In genomic region chrX:102169724-102170123, GRCm38 (mm10) we compare ENCODE assay signal across 18 mouse cellular contexts.
"Had no signal": no experiment of that assay in that cellular context is flagged by ENCODE, and none has a peak within 500 bp of the region (broad histone marks: within the 10 kb centered on the region; RNA-seq: fewer than 3 reads in every experiment).

No protein-coding gene starts in this region.

- DNase-seq: liver, postnatal 0 days; lung, adult 2 months; lung, postnatal 14 days; lung, postnatal 36 days; retina, postnatal 1 day; right cerebral cortex, adult 18-20 months; right cerebral cortex, postnatal 25 days; right cerebral cortex, postnatal 4 days; spleen, adult 18-20 months; thymus, adult 18-20 months; thymus, postnatal 14 days; thymus, postnatal 36 days had no signal

- H3K4me1 ChIP-seq: lung, embryonic 15.5 days; neural tube, embryonic 12.5 days had no signal

- H3K27me3 ChIP-seq: lung, embryonic 15.5 days; midbrain, embryonic 15.5 days; neural tube, embryonic 12.5 days had no signal

- H3K9me3 ChIP-seq: lung, embryonic 15.5 days; megakaryocyte, embryonic 14.5 days; midbrain, embryonic 13.5 days; midbrain, embryonic 15.5 days; neural tube, embryonic 12.5 days had no signal

- H3K4me3 ChIP-seq: lung, embryonic 15.5 days; megakaryocyte, embryonic 14.5 days; midbrain, embryonic 13.5 days; midbrain, embryonic 15.5 days; neural tube, embryonic 12.5 days had no signal

- H3K36me3 ChIP-seq: lung, embryonic 15.5 days; midbrain, embryonic 13.5 days; midbrain, embryonic 15.5 days; neural tube, embryonic 12.5 days had no signal

- H3K27ac ChIP-seq: lung, embryonic 15.5 days; macrophage; midbrain, embryonic 13.5 days; midbrain, embryonic 15.5 days; neural tube, embryonic 12.5 days had no signal
